Mouse (Mus musculus) erythroblast, embryonic 14.5 days (primary cell): ENCODE results near the gene Dhx33.

Experiments used
- GATA1 ChIP-seq: IDR thresholded peaks from 2 replicates; pipeline ENCODE4 v1.6.1; 2012; ENCODE audit warnings: low read length, inconsistent platforms, mixed read lengths
- TAL1 ChIP-seq: IDR thresholded peaks from 3 replicates; pipeline ENCODE4 v1.6.1; 2012; ENCODE audit warnings: low read length, inconsistent platforms, mixed read lengths

- TF ChIP-seq GATA1 (no peak), TAL1 (no peak)
These were observed 26.9 kb downstream of the Dhx33 start for GRCm38 (mm10) chr11:70977293-70977692.
